Mouse (Mus musculus): ENCODE measurements at regions not wholly inside any gene's neighbourhood (a gene's known extent, or its start where the extent isn't known, plus 50 kb on each side); places are given as distances from the start of the nearest gene placed in this dataset.

DNA sequence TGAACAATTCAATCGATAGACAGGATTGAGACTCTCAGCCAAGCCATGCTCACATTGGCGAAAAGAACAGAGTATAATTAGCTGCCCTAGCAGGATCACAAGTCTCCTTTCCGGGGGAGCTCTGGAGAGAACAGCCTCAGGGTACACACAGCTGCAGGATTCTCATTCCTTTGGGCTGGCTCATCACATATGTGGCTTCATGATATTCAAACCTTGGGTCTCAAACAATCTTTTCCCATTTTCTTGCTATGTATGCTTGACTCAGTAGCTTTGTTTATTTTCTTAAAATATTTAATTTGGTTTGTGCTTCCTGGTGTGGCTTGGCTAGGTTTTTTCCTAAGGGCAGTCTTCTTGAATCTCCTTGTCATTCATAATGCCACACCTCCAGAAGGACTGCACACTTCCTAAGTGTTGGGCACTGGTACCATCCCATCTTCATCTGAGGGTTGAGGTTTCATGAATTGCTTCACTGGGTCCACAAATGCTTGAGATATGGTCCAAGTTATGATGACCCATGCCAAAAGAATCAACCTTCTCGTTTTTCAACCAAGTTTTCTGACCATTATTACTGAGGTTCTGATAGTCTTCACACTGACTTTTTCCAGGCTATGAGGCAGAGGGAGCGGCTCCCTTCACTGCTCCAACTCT is 269.4 kb downstream of the Osr1 start:
- TF ChIP-seq CTCF (IDR thresholded peaks at IDR 0.05; ENCODE audit: insufficient read depth, low read depth, low read length), result no peak
- TF ChIP-seq POLR2A (IDR thresholded peaks at IDR 0.05; ENCODE audit: insufficient read depth, low read depth, low read length), result no peak

Data from olfactory bulb, adult 2 months (tissue).